Mouse (Mus musculus) gastrocnemius, postnatal 4 days (tissue): ENCODE measurements around the gene Hpn. TPM values are rescaled to one million over a fixed set of nuclear protein-coding genes. Genes with fewer than 3 reads are reported as not detected.

ENCODE experiments used
- DNase-seq, 2 experiments: peaks; one replicate each; pipeline ENCODE4 v3.0.0; 2021 to 2022; ENCODE audit warnings: low spot score in 2 of 2, mixed read lengths in 2 of 2
- total RNA-seq, 2 experiments: library from RNA; stranded (reverse); gene quantifications; 2 replicates each; pipeline ENCODE4 v1.2.3; 2021

The Hpn gene
- total RNA-seq, 2 experiments from 2014 or later, result 3.9 to 4.2 TPM

DNA sequence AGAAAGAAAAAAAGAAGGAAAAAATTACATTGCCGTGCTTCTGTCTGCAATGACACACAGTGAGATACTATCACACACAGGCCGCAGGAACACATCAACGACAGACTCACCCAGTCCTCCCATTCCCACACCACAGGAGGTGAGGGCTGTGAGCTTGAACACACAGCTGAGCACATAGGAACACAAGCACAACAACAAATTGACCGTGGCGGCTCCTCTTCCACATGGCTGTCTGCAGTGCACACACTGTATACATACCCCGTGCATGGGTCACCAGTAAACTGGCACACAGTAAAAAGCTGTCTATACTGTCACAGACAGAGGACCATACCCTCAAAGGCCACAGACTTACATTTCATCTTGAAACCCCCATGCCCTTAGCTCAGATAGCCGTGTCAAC lies 58.6 kb downstream of the Hpn start:
- no peak for DNase-seq

GRCm38 (mm10) chr7:31055883-31056282 lies 59.2 kb downstream of the Hpn start:
- no peak for DNase-seq

DNA sequence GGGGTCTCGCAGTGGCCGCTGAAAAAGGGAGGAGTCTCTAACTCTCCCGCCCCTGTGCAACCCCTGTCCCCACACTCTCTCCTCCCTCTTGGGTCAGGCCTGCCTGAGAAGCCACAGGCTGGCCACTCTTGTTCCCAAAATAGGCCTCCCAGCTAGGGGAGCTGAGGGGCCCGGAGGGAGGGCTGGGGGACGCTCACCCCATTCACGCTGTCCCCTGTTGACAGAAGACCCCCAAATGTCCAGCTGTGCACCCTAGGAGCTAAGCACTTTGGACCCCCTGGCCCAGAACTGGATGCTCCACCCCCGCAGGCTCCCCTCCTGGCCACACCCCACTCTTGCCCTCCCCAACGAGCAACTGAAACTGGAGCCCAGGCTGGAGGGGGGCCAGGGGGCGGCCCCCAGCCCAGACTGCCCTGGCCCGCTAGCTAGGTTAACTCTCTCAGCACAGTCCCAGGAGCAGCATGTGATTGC lies 59.7 kb downstream of the Hpn start:
- DNase-seq, result peak; percentile 91 to 92

- no peak for DNase-seq
Measured at GRCm38 (mm10) chr7:31054661-31055320, 60.3 kb downstream of the Hpn start.

- DNase-seq, result no peak
Measured at GRCm38 (mm10) chr7:31053882-31054447, 61.1 kb downstream of the Hpn start.

DNA sequence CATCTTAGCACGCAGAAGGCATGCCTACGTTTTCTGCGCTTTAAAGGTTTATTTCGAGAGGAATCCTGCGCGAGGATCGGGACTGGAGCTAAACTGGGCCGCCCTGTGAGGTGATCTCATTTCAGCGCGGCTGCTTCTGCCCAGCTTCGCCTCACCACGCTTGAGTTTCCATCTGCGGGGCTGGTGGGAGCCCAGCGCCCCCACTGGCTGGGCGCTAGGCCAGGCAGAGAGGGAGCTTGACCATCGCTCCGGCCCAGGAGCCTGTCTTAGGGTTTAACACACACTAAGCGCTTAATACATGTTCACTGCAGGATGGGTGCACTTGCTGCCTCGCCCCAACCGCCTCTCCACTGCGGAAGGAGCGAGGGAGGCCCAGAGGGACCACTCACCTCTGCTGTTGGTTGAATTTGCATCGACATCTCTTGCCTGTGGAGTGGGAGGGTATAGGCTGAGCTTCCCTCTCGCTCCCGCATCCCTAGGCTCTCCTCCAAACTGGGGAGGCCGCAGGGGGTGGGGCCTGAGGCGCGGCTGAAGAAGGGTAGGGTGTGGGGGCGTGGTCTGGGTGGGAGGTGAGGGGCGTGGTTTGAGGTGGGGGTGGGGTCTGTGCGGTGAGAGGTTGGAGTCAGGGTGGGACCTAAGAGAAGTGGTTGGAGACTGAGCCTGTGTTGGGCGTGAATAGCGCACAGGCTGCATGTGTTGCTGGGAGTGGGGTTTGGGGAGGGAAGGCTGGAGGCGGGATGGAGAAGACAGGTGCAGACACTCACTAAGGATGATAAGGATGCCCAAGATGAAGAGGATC lies 62.3 kb downstream of the Hpn start:
- peak in 1 of 2 experiments; percentile 48 for DNase-seq

DNA sequence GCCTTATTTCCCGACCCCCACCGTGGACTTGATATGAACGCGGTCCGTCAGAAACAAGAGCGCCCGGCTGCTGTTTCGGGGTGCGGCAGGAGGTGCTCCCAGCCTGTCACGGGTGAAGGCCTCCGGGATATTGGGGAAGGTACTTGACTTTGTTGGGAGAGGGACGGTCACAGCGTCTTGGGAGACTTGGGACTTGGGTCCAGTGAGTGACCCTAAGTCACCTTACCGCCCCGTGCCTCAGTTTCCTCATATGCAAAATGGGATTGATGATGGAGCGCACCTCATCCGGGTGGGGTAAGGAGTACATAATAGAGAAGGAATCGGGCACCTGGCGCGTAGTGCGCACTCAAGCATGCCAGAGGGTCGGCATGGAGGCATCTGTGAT lies 62.8 kb downstream of the Hpn start:
- no peak for DNase-seq

- DNase-seq, result no peak
Measured at GRCm38 (mm10) chr7:31051321-31052021, 63.6 kb downstream of the Hpn start, which contains the start of gene Fxyd7. Gene Fxyd7 (minus strand): TSS chr7:31051467.

- DNase-seq, result no peak
Measured at GRCm38 (mm10) chr7:31050921-31051320, 64.2 kb downstream of the Hpn start.

GRCm38 (mm10) chr7:31050487-31050886 lies 64.6 kb downstream of the Hpn start:
- DNase-seq, result no peak

GRCm38 (mm10) chr7:31049846-31050281 lies 65.2 kb downstream of the Hpn start:
- no peak for DNase-seq

- DNase-seq, result no peak
Measured at GRCm38 (mm10) chr7:31049135-31049845, 65.8 kb downstream of the Hpn start.

Other genes with a start within 250 kb of the Hpn start
- gene Cd22, start 234.9 kb downstream of the Hpn start, total RNA-seq, result under 1 TPM; 0.54 to 0.81 TPM
- 10 to 100 TPM; 11.8 to 12.3 TPM for gene Mag, start 200.4 kb downstream of the Hpn start, total RNA-seq
- gene Hamp2, start 190.6 kb downstream of the Hpn start, total RNA-seq, result not detected
- gene Hamp, start 171.3 kb downstream of the Hpn start, total RNA-seq, result under 1 TPM in 1 of 2 experiments, not detected in 1; 0.78 TPM
- 10 to 100 TPM; 79.3 to 80.5 TPM for gene Usf2, start 158.5 kb downstream of the Hpn start, total RNA-seq
- gene Lsr, start 141.8 kb downstream of the Hpn start, total RNA-seq, result under 1 TPM; 0.74 to 0.75 TPM
- gene Fam187b, start 141.5 kb downstream of the Hpn start, total RNA-seq, result under 1 TPM in 1 of 2 experiments, not detected in 1; 0.20 TPM
- gene Fxyd5, start 72.8 kb downstream of the Hpn start, total RNA-seq, result 10 to 100 TPM; 21.2 to 23.0 TPM
- 1 to 10 TPM; 2.3 to 3.8 TPM for gene Fxyd7, start 63.8 kb downstream of the Hpn start, total RNA-seq
- 100 to 1,000 TPM; 587 to 732 TPM for gene Fxyd1, start 58.1 kb downstream of the Hpn start, total RNA-seq
- 1 to 10 TPM; 7.9 to 9.6 TPM for gene Lgi4, start 55.9 kb downstream of the Hpn start, total RNA-seq
- gene Fxyd3, start 38.6 kb downstream of the Hpn start, total RNA-seq, result 1 to 10 TPM; 2.7 to 4.9 TPM
- gene Scn1b, start 11.7 kb upstream of the Hpn start, total RNA-seq, result 10 to 100 TPM; 90.6 to 98.1 TPM
- gene Gramd1a, start 40.6 kb upstream of the Hpn start, total RNA-seq, result 10 to 100 TPM; 42.8 to 45.8 TPM
- gene Scgb2b2, start 175.2 kb upstream of the Hpn start, total RNA-seq, result not detected
- not detected for gene Scgb1b2, start 176.5 kb upstream of the Hpn start, total RNA-seq
- not detected for gene Scgb2b3, start 246.8 kb upstream of the Hpn start, total RNA-seq